Mouse (Mus musculus): Measurements from ENCODE around the gene Rcc2. TPM values are rescaled to one million over a fixed set of nuclear protein-coding genes. Genes with fewer than 3 reads are reported as not detected.
A peak's percentile ranks its signal among the peaks of the same experiment; 100 is the strongest.

Rcc2 gene
- 18.9 and 20.4 TPM in 2 replicates for polyA plus RNA-seq (2015; fragmentation: Nextera tagmentation; extraction: Ambion mirVana)

DNA sequence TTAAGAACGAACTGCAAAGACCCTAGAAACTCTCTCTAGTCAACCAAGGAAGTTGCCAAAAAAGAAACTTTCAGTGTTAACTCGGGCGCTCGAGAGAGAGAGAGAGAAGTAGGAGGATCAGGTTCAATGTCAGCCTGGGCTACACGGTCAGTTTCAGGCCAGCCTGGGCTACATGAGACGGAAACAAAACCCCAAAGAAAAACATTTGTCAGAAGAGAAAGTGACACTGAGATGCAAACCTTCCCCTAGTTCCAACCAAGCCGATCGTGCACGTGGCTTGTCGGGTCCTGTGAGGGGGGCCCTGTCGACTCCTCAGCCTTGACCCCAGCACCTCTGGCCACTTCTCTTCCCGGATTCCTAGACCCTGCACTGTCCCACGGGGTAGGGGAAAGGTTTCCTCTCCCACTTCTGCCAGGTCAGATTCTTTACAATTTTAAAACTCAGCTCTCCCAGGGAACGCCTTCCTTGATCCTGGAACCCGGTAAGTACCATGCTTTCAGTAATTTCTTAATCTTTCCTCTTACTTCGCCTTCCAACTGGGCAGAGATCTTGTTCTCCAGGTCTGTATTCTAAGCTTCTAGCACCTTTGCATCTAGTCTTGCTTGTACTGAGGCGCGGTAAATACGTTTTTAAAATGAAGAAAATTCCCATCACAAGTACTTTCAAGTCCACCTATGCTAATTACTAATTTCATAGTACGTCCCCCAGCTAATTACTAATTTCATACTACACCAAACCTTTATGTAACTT lies at the start of gene Rcc2:
Gene Rcc2, plus strand, starts transcription at position 273 of the 750 bp plus-strand sequence.
- Histone ChIP-seq H3K4me2 (replicated peaks; ENCODE audit: low read depth) (peak within 1 kb of the TSS; percentile 91), H3K9ac (ENCODE audit: low read length) (peak within 1 kb of the TSS; percentile 88), H3K36me3 (ENCODE audit: control insufficient read depth, insufficient read depth, low read length) (no peaks in the 10 kb centered on the region), H3K4me3 (ENCODE audit: low read depth, low read length) (peak within 1 kb of the TSS; percentile 75), H3K27me3 (ENCODE audit: control insufficient read depth, insufficient read depth, low read length) (no peaks in the 10 kb centered on the region), H3K27ac (replicated peaks) (peak within 1 kb of the TSS; percentile 95), H3K4me1 (replicated peaks; ENCODE audit: control insufficient read depth, insufficient read depth) (no peaks in the 10 kb centered on the region), H3K9me3 (ENCODE audit: control insufficient read depth, low read length) (no peaks in the 10 kb centered on the region)
- TF ChIP-seq EP300 (optimal IDR thresholded peaks at IDR 0.05) (no peak), CTCF (IDR thresholded peaks at IDR 0.05; ENCODE audit: low read depth) (no peak)
- whole genome bisulfite sequencing, result 9% methylated on average over 20 of the region's 20 CpGs
- DNase-seq (ENCODE audit: low spot score) (no peak), ATAC-seq (ENCODE audit: low FRiP score, low TSS enrichment) (no peak)

DNA sequence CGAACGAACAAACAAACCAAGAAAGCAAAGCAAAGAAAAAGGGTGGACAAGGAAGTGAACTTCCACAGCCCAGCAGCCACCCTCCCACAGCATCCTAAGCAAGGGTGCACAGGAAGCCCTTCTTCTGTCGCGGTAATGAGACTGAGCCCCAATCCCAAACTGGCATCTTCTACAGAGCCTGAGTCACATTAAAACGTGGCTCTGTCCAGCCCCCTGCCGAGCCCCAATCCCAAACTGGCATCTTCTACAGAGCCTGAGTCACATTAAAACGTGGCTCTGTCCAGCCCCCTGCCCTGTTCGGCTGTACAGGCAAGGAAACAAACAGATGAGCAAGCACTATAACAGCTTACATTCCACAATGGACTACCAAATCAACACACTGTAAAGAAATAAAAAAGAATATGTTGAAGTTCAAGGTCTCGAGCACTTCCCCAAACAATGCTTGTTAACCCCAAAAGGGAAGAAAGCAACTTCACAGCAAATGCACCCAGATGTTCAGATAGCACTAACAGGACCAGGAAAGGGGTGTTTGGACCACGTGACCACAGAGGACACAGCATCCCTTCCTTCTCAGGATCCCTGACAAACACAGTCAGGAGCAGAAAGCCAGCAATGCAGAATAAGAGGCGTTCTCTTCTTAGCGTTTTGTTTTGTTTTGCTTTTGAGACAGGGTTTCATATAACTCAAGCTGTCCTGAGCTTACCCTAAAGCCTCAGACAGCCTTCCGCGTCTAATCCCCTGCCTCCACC lies 46.3 kb upstream of the Rcc2 start:
- Histone ChIP-seq H3K36me3 (ENCODE audit: control insufficient read depth, insufficient read depth, low read length) (no peaks in the 10 kb centered on the region), H3K9me3 (ENCODE audit: control insufficient read depth, low read length) (no peaks in the 10 kb centered on the region), H3K27ac (replicated peaks) (no peak overlapping the region; the same call in 1 of the 2 replicates), H3K9ac (ENCODE audit: low read length) (no peak overlapping the region), H3K4me1 (replicated peaks; ENCODE audit: control insufficient read depth, insufficient read depth) (peaks cover 6% of the 10 kb centered on the region), H3K4me3 (ENCODE audit: low read depth, low read length) (no peak overlapping the region), H3K4me2 (replicated peaks; ENCODE audit: low read depth) (no peak overlapping the region), H3K27me3 (ENCODE audit: control insufficient read depth, insufficient read depth, low read length) (no peaks in the 10 kb centered on the region)
- DNase-seq (ENCODE audit: low spot score) (no peak), ATAC-seq (ENCODE audit: low FRiP score, low TSS enrichment) (no peak)
- WGBS, result 27% methylated on average over 14 of the region's 14 CpGs
- TF ChIP-seq CTCF (IDR thresholded peaks at IDR 0.05; ENCODE audit: low read depth), result no peak
- no peak for TF ChIP-seq EP300 (optimal IDR thresholded peaks at IDR 0.05)

GRCm38 (mm10) chr4:140654798-140655197 lies 45.5 kb upstream of the Rcc2 start:
- WGBS, result 60% methylated on average over 8 of the region's 8 CpGs

GRCm38 (mm10) chr4:140656529-140656928 lies 43.8 kb upstream of the Rcc2 start:
- H3K4me3 ChIP-seq (ENCODE audit: low read depth, low read length), result no peak overlapping the region
- H3K4me2 ChIP-seq (replicated peaks; ENCODE audit: low read depth), result no peak overlapping the region
- H3K27ac ChIP-seq (replicated peaks), result no peak overlapping the region
- ATAC-seq (ENCODE audit: low FRiP score, low TSS enrichment) (no peak), DNase-seq (ENCODE audit: low spot score) (no peak)
- no peaks in the 10 kb centered on the region for H3K9me3 ChIP-seq (ENCODE audit: control insufficient read depth, low read length)
- no peaks in the 10 kb centered on the region for H3K27me3 ChIP-seq (ENCODE audit: control insufficient read depth, insufficient read depth, low read length)
- TF ChIP-seq CTCF (IDR thresholded peaks at IDR 0.05; ENCODE audit: low read depth) (no peak), EP300 (optimal IDR thresholded peaks at IDR 0.05) (no peak)
- WGBS, result 71% methylated on average over 8 of the region's 8 CpGs
- peaks cover 6% of the 10 kb centered on the region for H3K4me1 ChIP-seq (replicated peaks; ENCODE audit: control insufficient read depth, insufficient read depth)
- no peaks in the 10 kb centered on the region for H3K36me3 ChIP-seq (ENCODE audit: control insufficient read depth, insufficient read depth, low read length)
- H3K9ac ChIP-seq (ENCODE audit: low read length), result no peak overlapping the region

More at GRCm38 (mm10) chr4:140654798-140655197, 45.5 kb upstream of the Rcc2 start:
- Histone ChIP-seq H3K4me2 (replicated peaks; ENCODE audit: low read depth) (no peak overlapping the region), H3K4me1 (replicated peaks; ENCODE audit: control insufficient read depth, insufficient read depth) (peaks cover 6% of the 10 kb centered on the region), H3K36me3 (ENCODE audit: control insufficient read depth, insufficient read depth, low read length) (no peaks in the 10 kb centered on the region), H3K4me3 (ENCODE audit: low read depth, low read length) (no peak overlapping the region), H3K9ac (ENCODE audit: low read length) (no peak overlapping the region), H3K27me3 (ENCODE audit: control insufficient read depth, insufficient read depth, low read length) (no peaks in the 10 kb centered on the region), H3K27ac (replicated peaks) (no peak overlapping the region; the same call in 1 of the 2 replicates), H3K9me3 (ENCODE audit: control insufficient read depth, low read length) (no peaks in the 10 kb centered on the region)
- DNase-seq (ENCODE audit: low spot score) (no peak), ATAC-seq (ENCODE audit: low FRiP score, low TSS enrichment) (no peak)
- TF ChIP-seq EP300 (optimal IDR thresholded peaks at IDR 0.05) (no peak), CTCF (IDR thresholded peaks at IDR 0.05; ENCODE audit: low read depth) (no peak)

DNA sequence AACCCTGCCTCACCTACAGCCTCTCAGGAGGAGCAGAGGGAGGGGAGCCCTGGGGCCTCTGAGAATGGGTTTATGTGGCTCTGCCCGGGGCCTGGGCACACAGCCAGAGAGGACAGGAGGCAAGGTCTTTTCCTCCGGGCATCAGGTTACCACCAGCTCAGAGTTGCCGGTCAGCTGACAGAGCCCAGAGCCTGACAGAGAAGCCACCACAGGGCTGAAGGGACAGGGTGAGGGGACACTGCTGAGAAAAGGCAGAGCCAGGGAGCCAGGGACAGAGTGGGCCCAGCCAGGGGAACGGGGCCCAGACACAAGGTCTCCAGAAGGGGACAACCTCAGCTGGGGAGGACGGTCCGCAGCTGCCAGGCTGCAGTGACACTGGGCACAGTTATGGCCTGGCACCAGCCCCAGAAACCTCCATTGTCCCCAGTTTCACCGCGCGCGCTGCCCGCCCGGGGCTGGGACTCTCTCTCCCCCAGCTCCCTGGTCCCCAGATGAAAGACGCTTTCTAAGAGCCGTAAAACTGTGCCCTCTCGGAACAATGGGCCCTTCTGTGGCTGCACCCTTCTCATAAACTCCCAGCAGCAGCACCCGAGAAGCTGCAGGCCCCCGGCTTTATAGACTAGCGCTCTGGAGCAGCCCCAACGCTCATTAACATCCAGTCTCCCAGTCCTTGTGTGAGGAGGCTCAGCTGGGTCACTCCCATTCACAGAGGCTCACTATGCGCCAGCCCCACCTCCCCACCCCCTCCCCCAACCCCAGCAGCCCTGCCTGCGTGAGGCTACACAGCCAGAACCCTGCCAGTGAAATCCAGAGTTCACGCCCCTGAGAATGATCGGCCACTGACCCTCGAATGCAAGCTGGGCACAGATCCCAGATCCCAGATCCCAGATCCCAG lies 42.4 kb upstream of the Rcc2 start:
- H3K36me3 ChIP-seq (ENCODE audit: control insufficient read depth, insufficient read depth, low read length), result no peaks in the 10 kb centered on the region
- no peak for TF ChIP-seq EP300 (optimal IDR thresholded peaks at IDR 0.05)
- no peak for TF ChIP-seq CTCF (IDR thresholded peaks at IDR 0.05; ENCODE audit: low read depth)
- no peaks in the 10 kb centered on the region for H3K27me3 ChIP-seq (ENCODE audit: control insufficient read depth, insufficient read depth, low read length)
- H3K4me1 ChIP-seq (replicated peaks; ENCODE audit: control insufficient read depth, insufficient read depth), result peaks cover 9% of the 10 kb centered on the region
- peak overlapping the region; percentile 55 for H3K9ac ChIP-seq (ENCODE audit: low read length)
- H3K4me2 ChIP-seq (replicated peaks; ENCODE audit: low read depth), result peak overlapping the region; percentile 42
- peak overlapping the region; percentile 83 for H3K27ac ChIP-seq (replicated peaks)
- no peak overlapping the region for H3K4me3 ChIP-seq (ENCODE audit: low read depth, low read length)
- ATAC-seq (ENCODE audit: low FRiP score, low TSS enrichment) (peak; percentile 49), DNase-seq (ENCODE audit: low spot score) (peak; percentile 64)
- H3K9me3 ChIP-seq (ENCODE audit: control insufficient read depth, low read length), result no peaks in the 10 kb centered on the region
- WGBS, result 7% methylated on average over 22 of the region's 24 CpGs
